Comparison of ENCODE assay signal across 8 mouse cellular contexts in the genomic region with DNA sequence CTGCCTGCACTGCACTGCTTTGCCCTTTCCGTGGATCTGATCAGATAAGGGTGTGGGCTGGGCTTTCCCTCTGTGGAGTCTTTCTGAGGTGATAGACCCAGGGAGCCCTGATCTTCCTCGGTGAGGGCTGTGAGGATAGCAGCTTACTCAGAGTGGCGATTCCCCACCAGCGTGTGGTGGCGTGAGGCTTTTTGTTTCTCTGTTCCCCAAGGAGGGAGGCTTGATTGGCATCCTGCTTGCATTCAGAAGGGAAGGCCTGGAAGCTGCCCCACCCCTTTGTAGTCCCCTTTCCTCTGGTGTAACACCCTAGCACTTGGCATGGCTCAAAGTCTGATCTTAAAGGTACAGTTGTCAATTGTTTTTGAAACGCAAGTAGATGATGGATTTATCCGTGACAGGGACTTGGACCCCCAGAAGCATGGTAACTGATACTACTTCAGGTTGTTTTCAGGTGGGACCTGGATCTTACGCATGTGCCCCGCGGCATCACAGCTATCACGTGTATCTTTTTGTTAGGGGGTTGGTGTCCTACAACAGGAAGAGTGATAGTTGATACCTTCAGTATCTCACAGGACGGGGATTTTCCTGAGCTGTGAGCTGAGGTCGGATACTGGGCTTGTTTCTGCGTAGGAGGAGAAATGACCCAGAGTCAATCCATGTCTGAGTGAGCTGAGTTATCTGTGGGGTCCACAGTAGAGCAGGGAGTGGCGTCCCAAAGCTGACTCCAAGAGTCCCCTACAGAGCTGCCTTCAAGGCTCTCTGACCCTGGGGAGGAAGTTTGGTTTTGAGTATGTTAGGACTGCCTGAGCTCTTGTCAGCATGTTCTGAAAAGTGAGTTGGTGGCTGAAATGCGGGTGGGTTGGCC. TPM values are rescaled to one million over a fixed set of nuclear protein-coding genes. Genes with fewer than 3 reads are reported as not detected.
DNase-seq lines count a peak whose midpoint lies in the region; ATAC-seq and TF ChIP-seq lines count a peak whose summit lies in the region.

No protein-coding gene starts in this region.

- peak; percentile 11; the same call in 1 of the 2 replicates for ATAC-seq in frontal cortex, adult (ENCODE audit: low TSS enrichment)
- ATAC-seq in forebrain, embryonic 16.5 days: 0 out of 2 replicates have a peak, but pooled peaks have one; percentile 24
- no peak for ATAC-seq in intestine, embryonic 14.5 days (replicated peaks; ENCODE audit: low FRiP score, low TSS enrichment, low read depth)
- no peak for ATAC-seq in midbrain, postnatal 0 days (ENCODE audit: low FRiP score)

- H3K27ac ChIP-seq in forebrain, embryonic 16.5 days (ENCODE audit: low read length): no peak overlapping the region
- H3K27ac ChIP-seq in intestine, embryonic 14.5 days (ENCODE audit: low read depth): peak overlapping the region; percentile 57
- H3K27ac ChIP-seq in midbrain, postnatal 0 days (ENCODE audit: low read depth, low read length): no peak overlapping the region

- H3K36me3 ChIP-seq in forebrain, embryonic 16.5 days (ENCODE audit: control insufficient read depth, insufficient read depth): no peaks in the 10 kb centered on the region
- no peaks in the 10 kb centered on the region for H3K36me3 ChIP-seq in intestine, embryonic 14.5 days (ENCODE audit: control insufficient read depth, insufficient read depth, low read length)
- H3K36me3 ChIP-seq in midbrain, postnatal 0 days (ENCODE audit: insufficient read depth, low read length): no peaks in the 10 kb centered on the region

- WGBS in forebrain, embryonic 16.5 days: 53% methylated on average over 16 of the region's 16 CpGs
- 58% methylated on average over 16 of the region's 16 CpGs for WGBS in intestine, embryonic 14.5 days
- 59% methylated on average over 16 of the region's 16 CpGs for WGBS in midbrain, postnatal 0 days

- no peaks in the 10 kb centered on the region for H3K9me3 ChIP-seq in forebrain, embryonic 16.5 days (ENCODE audit: control insufficient read depth, low read length)
- H3K9me3 ChIP-seq in intestine, embryonic 14.5 days (ENCODE audit: control insufficient read depth, low read length): no peaks in the 10 kb centered on the region
- no peaks in the 10 kb centered on the region for H3K9me3 ChIP-seq in midbrain, postnatal 0 days (ENCODE audit: low read length)

- peaks cover 29% of the 10 kb centered on the region for H3K4me1 ChIP-seq in forebrain, embryonic 16.5 days (replicated peaks; ENCODE audit: control insufficient read depth, insufficient read depth, low read length)
- H3K4me1 ChIP-seq in intestine, embryonic 14.5 days (replicated peaks; ENCODE audit: control insufficient read depth, insufficient read depth, low read length): peaks cover 37% of the 10 kb centered on the region
- no peaks in the 10 kb centered on the region for H3K4me1 ChIP-seq in midbrain, postnatal 0 days (ENCODE audit: insufficient read depth, low read length)

- peak overlapping the region; percentile 3; the same call in 1 of the 2 replicates for H3K4me2 ChIP-seq in forebrain, embryonic 16.5 days (ENCODE audit: low read length)
- 0 out of 2 replicates have a peak overlapping the region, but pooled peaks have one; percentile 5 for H3K4me2 ChIP-seq in intestine, embryonic 14.5 days (ENCODE audit: low read length)
- H3K4me2 ChIP-seq in midbrain, postnatal 0 days (ENCODE audit: low read depth, low read length, poor library complexity, severe bottlenecking): peak overlapping the region; percentile 18; the same call in 1 of the 2 replicates

- no peaks in the 10 kb centered on the region for H3K27me3 ChIP-seq in forebrain, embryonic 16.5 days (replicated peaks; ENCODE audit: control insufficient read depth, insufficient read depth, low read length)
- no peaks in the 10 kb centered on the region for H3K27me3 ChIP-seq in intestine, embryonic 14.5 days (replicated peaks; ENCODE audit: control insufficient read depth, insufficient read depth, low read length)
- no peaks in the 10 kb centered on the region for H3K27me3 ChIP-seq in midbrain, postnatal 0 days (ENCODE audit: insufficient read depth, low read length)

- no peak overlapping the region for H3K4me3 ChIP-seq in forebrain, embryonic 16.5 days (replicated peaks; ENCODE audit: low read length)
- H3K4me3 ChIP-seq in intestine, embryonic 14.5 days (ENCODE audit: low read depth, low read length): no peak overlapping the region
- no peak overlapping the region for H3K4me3 ChIP-seq in midbrain, postnatal 0 days (ENCODE audit: low read depth, low read length)

- no peak for DNase-seq in frontal cortex, postnatal 25 days (ENCODE audit: low spot score in 2 of 2)
- peak; percentile 49 for DNase-seq in CD4-positive, CD25-positive, alpha-beta regulatory T cell, adult 2 months (ENCODE audit: low read depth, low spot score)
- peak; percentile 61 for DNase-seq in intestine, embryonic 14.5 days (ENCODE audit: low spot score)
- DNase-seq in midbrain, postnatal 0 days (ENCODE audit: low spot score): peak; percentile 33
- no peak for DNase-seq in retina, postnatal 1 day
- no peak for DNase-seq in cerebellum, postnatal 4 days (ENCODE audit: low spot score in 2 of 2)

- H3K9ac ChIP-seq in forebrain, embryonic 16.5 days (replicated peaks; ENCODE audit: low read depth, low read length): 0 out of 2 replicates have a peak overlapping the region, but pooled peaks have one; percentile 23
- no peak overlapping the region for H3K9ac ChIP-seq in intestine, embryonic 14.5 days (ENCODE audit: low read length)
- no peak overlapping the region for H3K9ac ChIP-seq in midbrain, postnatal 0 days (replicated peaks; ENCODE audit: low read length, poor library complexity, severe bottlenecking)

- TF ChIP-seq CTCF in midbrain, postnatal 0 days (IDR thresholded peaks at IDR 0.05): no peak

RNA-seq across cellular contexts. Expression of gene Synj2, which starts 36.2 kb away (rescaled TPM):
- polyA plus RNA-seq in forebrain, embryonic 16.5 days (2015; fragmentation: Nextera tagmentation; extraction: Ambion mirVana): 1.4 and 2.5 TPM in 2 replicates
- polyA plus RNA-seq in intestine, embryonic 14.5 days (2014; fragmentation: Nextera tagmentation; extraction: Ambion mirVana): 9.0 and 10.0 TPM in 2 replicates
- 3.1 and 4.0 TPM in 2 replicates for total RNA-seq in midbrain, postnatal 0 days (2014; rRNA removed)
- 1.8 and 2.3 TPM in 2 replicates for polyA plus RNA-seq in midbrain, postnatal 0 days (2015; fragmentation: Nextera tagmentation; extraction: Ambion mirVana)

Comparison
In these comparisons a context has a peak if more than half of its experiments do, and no peak if none do; other contexts are left out.
1. ATAC-seq: peak in frontal cortex, adult (single experiment) and forebrain, embryonic 16.5 days (single experiment); none in intestine, embryonic 14.5 days (single experiment) and midbrain, postnatal 0 days (single experiment).
2. DNase-seq: peak in CD4-positive, CD25-positive, alpha-beta regulatory T cell, adult 2 months (single experiment), intestine, embryonic 14.5 days (single experiment) and midbrain, postnatal 0 days (single experiment); none in frontal cortex, postnatal 25 days (0 of 2), retina, postnatal 1 day (single experiment) and cerebellum, postnatal 4 days (0 of 2).
3. Peak in every context shown above with its lines, with median percentiles within 50 percentile points of each other: H3K4me2 ChIP-seq.